8 mouse cellular contexts compared by ENCODE assay signal in the genomic region with DNA sequence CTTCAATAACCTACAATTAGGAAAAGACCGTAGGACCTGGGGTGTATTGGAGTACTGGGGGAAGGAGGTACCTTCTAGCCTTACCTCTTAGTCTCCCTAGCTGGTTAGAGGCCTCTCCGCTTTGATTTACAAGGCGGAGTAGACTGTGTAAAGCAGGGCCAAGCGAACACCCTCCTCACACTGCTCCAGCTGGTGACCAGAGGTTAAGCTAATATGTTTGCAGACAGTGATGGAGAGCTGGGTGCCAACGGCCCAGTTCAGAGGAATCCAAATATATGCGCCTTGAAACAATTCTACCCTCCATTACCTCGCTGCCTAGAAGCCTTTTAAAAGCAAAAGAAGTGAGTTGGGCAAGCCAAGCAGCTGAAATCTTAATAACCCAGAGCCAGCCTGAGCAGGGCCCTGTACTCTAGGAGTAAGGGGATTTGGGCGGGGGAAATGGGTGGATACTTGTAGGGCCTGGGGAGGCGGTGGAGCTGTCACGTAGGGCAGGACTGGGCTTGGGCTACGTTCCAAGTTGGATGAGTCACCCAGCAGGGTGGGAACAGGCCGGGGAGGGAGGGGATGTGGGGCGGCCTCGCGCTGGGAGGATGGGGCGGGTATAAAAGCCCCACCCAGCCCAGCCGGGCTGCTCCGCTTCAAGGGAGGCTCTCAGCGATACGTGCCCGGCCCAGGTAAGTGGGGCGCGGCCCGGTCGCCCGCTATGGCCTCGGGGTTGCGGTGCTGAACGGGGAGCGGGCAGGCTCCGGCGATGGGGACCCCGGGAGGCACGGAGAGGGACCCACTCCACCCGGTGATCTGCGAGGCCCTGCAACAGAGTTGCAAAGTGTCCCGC. TPM values are rescaled to one million over a fixed set of nuclear protein-coding genes. Genes with fewer than 3 reads are reported as not detected.
DNase-seq lines count a peak whose midpoint lies in the region; ATAC-seq and TF ChIP-seq lines count a peak whose summit lies in the region.

A gene (plus strand): TSS at position 555 of the 835 bp plus-strand sequence.

- intact Hi-C loops in gastrocnemius, adult 2 months (cut with DNase I): no loop called here
- intact Hi-C loops in left cerebral cortex, postnatal 25 days (cut with DNase I): no loop called here

- H3K27ac ChIP-seq in gastrocnemius, adult 2 months: peak within 1 kb of the TSS; percentile 94
- peak within 1 kb of the TSS; percentile 66 for H3K27ac ChIP-seq in hindbrain, embryonic 15.5 days (replicated peaks)

- peaks cover 23% of the 10 kb centered on the region; the same call in 1 of the 2 replicates for H3K27me3 ChIP-seq in hindbrain, embryonic 15.5 days

- no peaks in the 10 kb centered on the region for H3K36me3 ChIP-seq in hindbrain, embryonic 15.5 days

- peak within 1 kb of the TSS; percentile 92 for H3K4me3 ChIP-seq in gastrocnemius, adult 2 months
- peak within 1 kb of the TSS; percentile 45 for H3K4me3 ChIP-seq in hindbrain, embryonic 15.5 days

- no peaks in the 10 kb centered on the region for H3K9me3 ChIP-seq in hindbrain, embryonic 15.5 days

- WGBS in hindbrain, embryonic 15.5 days: 10% methylated on average over 37 of the region's 37 CpGs

- DNase-seq in Muller cell, postnatal 12 days (ENCODE audit: inconsistent ontology term): peak; percentile 95
- DNase-seq in c-Kit-positive CD71-positive TER-119-negative erythroid progenitor cells, embryonic 14.5 days (ENCODE audit: low read depth): peak; percentile 44
- peak; percentile 94 for DNase-seq in gastrocnemius, adult 2 months
- DNase-seq in left cerebral cortex, postnatal 25 days (ENCODE audit: low spot score in 2 of 2): peak in 1 of 2 experiments; percentile 47
- peak; percentile 67 for DNase-seq in right cerebral cortex, postnatal 14 days
- peak; percentile 89 for DNase-seq in yolk sac, embryonic 10.5 days (ENCODE audit: low spot score)

- TF ChIP-seq CTCF in gastrocnemius, adult 2 months (IDR thresholded peaks at IDR 0.05): no peak

- H3K4me1 ChIP-seq in hindbrain, embryonic 15.5 days (replicated peaks): peaks cover 30% of the 10 kb centered on the region

- peak within 1 kb of the TSS; percentile 39 for H3K9ac ChIP-seq in hindbrain, embryonic 15.5 days

- peak; percentile 83 for ATAC-seq in hindbrain, embryonic 15.5 days (ENCODE audit: low FRiP score, low read depth)
- peak; percentile 51 for ATAC-seq in megakaryocyte-erythroid progenitor cell, adult 5-6 weeks (replicated peaks; ENCODE audit: low FRiP score, low TSS enrichment, poor library complexity, severe bottlenecking)

- H3K4me2 ChIP-seq in hindbrain, embryonic 15.5 days: peak within 1 kb of the TSS; percentile 64

RNA-seq across cellular contexts. Expression of the gene that starts here (rescaled TPM):
- 10 to 100 TPM; 28.0 to 52.6 TPM for total RNA-seq in gastrocnemius, adult 2 months (2021)
- polyA plus RNA-seq in hindbrain, embryonic 15.5 days (2015; fragmentation: Nextera tagmentation; extraction: Ambion mirVana): 158 and 189 TPM in 2 replicates
- total RNA-seq in left cerebral cortex, postnatal 25 days (2021): 10 to 100 TPM; 12.5 to 17.5 TPM
- 5.0 and 20.7 TPM in 2 replicates for total RNA-seq in megakaryocyte-erythroid progenitor cell, adult 5-6 weeks (2014; fragmentation: Nextera tagmentation)
- 14.2 and 15.8 TPM in 2 replicates for total RNA-seq in megakaryocyte-erythroid progenitor cell, adult 5-6 weeks (2017)
